Mouse (Mus musculus): ENCODE measurements around the gene Gm45208.
"Not testable (repeated sequence)": the region's sequence is repeated elsewhere in the genome, so short reads cannot be mapped to it uniquely, and the experiment has no call there.

The Gm45208 gene

DNA sequence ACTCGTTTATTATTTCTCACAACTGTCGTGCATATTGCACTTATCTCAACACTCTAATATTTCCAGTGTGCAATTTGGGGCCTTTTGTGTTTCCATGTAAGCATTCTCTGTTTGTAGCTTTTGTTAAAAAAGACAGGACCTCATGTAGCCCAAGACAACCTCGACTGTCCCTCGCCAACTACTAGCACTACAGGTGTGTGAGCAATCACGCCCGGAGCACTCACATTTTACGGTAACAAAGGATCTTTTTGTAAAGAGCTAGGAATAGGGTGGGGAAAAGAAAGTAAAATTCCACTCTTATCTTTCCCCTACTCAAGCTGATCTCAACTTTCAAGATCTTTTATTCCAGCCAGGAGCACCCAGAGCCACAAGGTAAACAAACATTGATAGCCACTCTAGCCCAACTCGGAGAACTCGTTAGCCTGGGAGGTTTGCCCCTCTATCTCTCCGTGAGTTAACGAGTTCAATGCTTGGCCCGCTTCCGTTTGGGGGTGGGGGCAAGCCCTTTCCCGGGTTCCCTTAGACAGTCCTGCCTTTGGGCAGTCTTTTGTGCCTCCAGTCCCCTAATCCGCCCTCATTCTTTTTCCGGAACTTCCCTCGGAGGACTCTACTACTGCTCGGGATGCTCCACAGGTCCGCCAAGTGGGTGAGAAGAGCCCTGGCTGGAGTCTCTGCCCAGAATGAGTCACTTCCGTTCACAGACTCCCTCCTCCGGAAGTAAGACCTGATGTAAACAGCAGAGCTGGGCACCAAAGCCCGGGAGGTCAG, at the start of gene Gm45208:
Gm45208 (plus strand) TSS at position 732 of the 768 bp plus-strand sequence.
- DNase-seq (ENCODE audit: low read depth in 1 of 2, low spot score in 2 of 2): peak; percentile 40 to 48

DNA sequence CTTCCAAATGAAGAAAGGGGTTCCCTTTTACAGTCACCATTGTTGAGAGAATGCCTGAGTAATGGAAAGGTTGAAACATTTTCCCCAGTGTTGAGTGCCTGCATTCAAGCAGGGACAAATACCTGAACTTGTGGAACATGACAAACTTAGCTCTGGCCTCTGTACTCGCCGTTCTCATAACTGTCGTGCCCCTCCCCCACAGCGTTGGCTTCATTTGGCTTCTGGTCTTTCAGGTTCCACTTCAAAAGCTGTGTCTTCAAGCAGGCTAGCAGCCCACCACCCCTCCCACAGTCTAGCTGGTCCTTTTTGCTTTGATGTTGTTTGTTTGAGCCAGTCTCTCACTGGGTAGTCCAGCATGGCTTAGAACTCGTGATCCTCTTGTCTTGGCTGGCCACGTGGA, 49.3 kb upstream of the Gm45208 start:
- DNase-seq (ENCODE audit: low read depth in 1 of 2, low spot score in 2 of 2): no peak

DNA sequence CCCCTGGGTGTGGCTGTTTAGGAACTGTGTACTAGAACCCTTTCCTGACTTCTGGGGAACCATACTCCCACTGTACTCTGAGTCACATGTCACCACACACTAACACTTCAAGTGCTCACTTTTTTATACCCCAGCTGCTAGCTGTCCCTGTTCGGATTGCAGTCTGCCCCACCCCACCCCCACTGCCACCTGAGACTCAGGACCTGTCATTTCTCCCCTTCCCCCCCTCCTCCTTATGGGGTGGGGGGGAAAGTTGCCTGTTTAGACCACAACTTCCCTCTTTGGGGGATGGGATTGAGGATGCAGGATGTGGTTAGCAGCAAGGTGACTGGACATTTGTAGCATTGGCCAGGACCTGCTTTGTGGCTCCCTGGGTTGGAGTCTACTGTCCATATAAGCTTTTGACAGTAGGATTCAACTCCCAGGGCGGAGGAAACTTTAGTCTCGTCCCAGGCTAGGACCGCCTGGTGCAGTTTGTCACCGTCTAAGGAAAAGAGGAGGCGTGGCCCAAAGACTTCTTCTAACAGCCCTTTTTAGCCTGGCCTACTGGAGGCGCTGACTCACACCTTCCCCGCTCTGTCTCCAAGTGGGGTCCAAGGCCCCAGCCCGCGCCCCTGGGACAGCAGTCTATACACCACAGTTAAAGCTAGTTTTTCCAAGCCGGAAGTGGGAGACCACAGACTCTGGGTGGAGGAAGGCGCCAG, 48.3 kb upstream of the Gm45208 start:
- DNase-seq (ENCODE audit: low read depth in 1 of 2, low spot score in 2 of 2): no peak

DNA sequence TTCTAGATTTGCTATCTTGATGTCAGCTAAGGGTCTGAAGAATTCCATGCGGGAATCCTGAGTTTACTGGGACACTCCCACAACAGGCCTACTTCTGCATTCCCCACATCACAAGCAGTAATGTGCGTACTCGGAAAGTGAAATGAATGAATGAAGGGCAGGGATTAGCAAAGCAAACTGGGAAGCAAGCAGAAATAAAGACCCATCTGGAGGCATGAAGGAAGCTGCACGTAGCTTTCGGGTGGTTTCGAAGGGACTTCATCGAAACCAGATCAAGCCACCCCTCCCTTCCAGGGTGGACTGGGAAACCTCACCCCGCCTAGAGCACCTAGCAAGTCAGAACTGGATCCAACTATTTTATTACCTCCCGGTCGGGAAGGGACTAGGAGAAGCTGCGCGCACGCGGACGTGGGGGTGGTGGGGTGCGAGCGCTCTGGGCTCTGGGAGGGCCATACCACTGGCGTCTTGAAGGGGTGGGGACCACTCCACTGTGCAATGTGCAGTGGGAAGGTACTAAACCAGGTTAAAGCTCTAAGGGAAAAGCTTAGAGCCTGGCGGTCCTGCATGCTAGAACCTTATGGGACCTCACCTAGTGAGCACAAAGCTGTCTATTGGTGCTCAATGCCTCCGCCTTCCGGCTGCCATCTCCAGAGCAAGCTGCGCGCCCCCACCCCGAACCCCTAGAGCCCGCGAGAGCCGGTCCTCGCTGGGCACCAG, 47.6 kb upstream of the Gm45208 start:
- DNase-seq (ENCODE audit: low read depth in 1 of 2, low spot score in 2 of 2): no peak

DNA sequence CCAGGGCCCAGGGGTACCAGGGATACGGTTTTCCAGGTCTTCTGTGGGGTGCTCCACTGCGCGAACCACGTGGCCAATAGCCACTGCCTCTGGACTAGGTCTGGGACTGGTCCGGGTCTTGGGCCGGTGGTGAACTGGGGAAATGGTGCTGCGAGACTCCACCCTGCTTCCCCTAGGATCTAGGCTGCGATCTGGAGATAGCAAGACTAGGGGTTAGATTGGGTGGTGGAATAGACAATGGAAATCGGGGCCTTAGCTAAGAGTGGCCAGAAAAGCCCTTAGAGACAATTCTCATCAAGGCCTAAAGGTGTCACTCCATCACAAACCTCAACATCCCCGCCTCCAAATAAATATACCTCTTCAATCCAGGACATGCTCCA, 47.1 kb upstream of the Gm45208 start:
- DNase-seq (ENCODE audit: low read depth in 1 of 2, low spot score in 2 of 2): no peak

DNA sequence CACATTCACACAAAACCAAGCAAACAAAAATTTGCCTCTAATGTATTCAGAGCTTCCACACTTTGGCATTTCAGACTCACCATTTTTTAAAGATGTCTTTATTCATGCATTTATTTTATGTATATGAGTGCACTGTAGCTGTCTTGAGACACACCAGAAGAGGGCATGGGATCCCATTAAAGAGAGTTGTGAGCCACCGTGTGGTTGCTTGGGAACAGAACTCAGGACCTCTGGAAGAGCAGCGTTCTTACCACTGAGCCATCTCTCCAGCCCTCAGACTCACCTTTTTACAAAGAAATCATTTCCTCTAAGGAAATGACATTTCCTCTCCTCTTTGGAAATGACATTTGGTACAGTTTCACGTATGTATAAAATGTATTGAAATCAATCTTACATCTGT, 43.1 kb upstream of the Gm45208 start:
- no peak for DNase-seq (ENCODE audit: low read depth in 1 of 2, low spot score in 2 of 2)

DNA sequence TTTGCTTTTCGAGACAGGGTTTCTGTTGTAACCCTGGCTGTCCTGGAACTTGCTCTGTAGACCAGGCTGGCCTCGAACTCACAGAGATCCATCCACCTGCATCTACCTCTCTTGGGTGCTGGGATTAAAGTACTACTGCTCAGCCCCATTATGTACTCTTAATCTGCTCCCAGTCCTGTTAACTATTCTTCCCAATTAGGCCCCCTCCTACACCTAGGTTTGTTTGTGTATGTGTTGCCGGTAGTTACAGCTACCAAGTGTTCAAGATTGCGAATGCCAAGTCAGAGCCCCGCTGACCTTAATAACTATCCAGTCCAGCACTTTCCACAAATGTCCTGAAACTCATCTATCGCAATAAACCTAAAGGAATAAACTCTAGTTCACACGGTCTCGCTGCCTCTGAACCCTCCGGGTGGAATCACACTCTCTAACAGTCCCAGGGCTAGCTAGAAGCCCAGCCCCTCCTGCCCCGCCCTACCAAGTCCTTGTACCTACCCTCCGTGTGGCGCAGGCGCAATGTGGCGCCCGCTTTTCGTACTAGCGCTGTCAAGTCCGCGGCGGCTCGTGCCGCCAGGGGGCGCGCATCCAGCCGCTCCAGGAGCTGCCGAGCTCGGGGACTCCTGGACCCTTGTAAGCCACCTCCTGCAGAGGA, 42.5 kb upstream of the Gm45208 start:
- DNase-seq (ENCODE audit: low read depth in 1 of 2, low spot score in 2 of 2): peak; percentile 48 to 73

DNA sequence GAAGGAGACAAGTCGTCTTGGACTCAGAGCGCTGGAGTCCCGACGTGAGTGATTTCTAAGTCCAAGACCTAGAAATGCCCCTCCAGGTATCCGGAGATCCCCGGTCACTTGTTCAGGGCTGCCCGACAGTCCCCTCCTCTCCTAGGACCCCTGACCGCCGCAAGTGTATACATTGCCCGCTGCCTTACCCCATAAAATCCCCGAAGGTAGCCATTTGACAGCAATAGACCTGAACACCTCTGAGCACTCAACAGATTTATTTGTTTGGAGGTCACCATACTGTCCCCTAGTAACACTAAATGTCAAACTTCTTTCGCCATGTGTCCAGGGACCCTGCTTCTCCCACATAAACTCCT, 42.0 kb upstream of the Gm45208 start:
- no peak for DNase-seq (ENCODE audit: low read depth in 1 of 2, low spot score in 2 of 2)

DNA sequence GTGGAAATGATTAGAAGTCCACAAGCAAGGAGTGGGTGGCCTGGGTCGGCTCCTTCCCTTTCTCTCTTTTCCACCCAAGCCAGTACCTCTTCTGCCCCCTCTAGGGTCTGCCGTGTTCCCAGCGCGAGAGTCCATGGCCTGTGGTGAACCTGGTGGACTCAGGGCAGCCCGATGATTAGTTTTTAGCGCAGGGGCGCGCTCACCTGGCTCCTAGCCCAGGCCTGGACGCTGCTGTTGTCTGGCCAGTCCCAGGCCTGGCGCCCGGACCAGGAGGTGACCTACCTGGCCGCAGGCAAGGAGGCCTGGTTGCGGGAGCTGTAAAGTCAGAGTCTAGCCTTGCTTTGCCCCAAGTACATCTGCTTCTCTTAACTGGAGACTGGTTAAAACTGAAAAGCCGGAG, 41.2 kb upstream of the Gm45208 start, which contains the start of gene Magix:
Magix (minus strand) TSS at position 388 of the 400 bp plus-strand sequence.
- DNase-seq (ENCODE audit: low read depth in 1 of 2, low spot score in 2 of 2): no peak

DNA sequence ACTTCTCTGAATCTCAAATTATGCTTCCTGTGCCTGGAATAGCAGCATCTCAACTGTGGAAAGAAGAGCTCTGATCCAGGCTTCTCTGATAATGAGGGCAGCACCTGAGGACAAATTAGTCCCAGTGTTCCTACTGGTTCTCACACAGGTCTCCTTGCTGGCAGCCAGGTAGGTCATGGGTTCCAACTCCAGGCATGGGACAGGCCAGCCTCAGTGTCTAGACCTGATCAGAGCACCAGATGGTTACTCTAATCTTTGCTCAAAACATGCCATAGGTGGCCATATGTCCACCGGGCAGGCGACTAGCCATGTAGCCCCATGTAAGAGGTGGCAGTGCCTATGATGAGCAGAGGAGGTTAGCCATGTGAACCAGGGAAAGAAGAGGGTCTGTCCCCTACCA, 33.7 kb upstream of the Gm45208 start:
- DNase-seq (ENCODE audit: low read depth in 1 of 2, low spot score in 2 of 2): no peak

DNA sequence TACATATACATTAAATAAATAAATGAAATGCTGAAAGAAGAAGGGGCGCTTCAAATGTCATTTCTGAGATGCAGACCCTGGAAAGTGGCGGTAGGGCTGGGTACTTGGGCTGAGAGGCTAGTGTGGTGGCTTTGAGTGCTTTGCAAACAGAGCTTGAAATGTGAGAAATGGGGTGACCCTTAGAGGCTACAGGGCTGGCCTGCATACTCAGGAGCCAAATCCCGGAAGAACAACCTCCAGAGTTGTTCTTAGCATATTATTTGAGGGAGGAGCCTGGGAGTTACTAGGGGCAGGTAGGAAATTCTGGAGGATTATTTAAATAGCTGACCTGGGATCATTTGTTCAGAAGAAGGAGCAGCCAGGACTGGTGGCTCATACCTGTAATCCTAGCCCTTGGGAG, 31.6 kb upstream of the Gm45208 start:
- no peak for DNase-seq (ENCODE audit: low read depth in 1 of 2, low spot score in 2 of 2)

DNA sequence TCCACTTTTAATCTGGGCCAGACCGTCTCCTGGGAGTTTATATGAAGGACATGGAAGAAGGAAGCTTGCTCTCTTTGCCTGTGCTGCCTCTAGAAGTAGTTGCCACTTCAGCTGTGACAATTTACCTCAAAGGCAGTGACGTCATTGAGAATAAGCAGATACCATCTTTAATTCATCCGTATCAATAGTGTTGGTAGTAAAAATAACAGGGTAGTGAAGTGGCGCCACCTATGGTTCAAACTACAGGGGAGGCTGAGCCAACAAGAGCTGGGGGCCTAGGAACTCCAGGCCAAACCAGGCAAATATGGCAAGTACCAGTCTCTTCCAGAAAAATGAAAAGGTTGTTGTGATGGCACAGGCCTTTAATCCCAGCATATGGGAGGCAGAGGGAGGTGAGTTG, 29.2 kb upstream of the Gm45208 start:
- no peak for DNase-seq (ENCODE audit: low read depth in 1 of 2, low spot score in 2 of 2)

DNA sequence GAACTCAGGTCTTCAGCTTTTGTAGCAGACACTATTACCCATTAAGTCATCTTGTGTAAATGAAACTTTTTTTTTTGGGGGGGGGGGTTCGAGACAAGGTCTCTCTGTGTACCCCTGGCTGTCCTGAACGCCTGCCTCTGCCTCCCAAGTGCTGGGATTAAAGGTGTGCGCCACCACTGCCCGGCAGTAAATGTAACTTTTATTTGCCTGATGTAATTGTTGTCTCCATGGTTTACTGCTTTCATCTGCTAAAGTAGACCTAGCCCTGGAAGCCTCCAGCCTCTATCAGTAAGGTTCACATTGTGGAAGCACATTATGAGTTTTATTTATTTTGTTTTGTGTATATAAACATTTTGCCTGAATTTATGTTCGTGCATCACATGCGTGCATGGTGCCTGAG, 25.5 kb upstream of the Gm45208 start:
- no peak for DNase-seq (ENCODE audit: low read depth in 1 of 2, low spot score in 2 of 2)

DNA sequence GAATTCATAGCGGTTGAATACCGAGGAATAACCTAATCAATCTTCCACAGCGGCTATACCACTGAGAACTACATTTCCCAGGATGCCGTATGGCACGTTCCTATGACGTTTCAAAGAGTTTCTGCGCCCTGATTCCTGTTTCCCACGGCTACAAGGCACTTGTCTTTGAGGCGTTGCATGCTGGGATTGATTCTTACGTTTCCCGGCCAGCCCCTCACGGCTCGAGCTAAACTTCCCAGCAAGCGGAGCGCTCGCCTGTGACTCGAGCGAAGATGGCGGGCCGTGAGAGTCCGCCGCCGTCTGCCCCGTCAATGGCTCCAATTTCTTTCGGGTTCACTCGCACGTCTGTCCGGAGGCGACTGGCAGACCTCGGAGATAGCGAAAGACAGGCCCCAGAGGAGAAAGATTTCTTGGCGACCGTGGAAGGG, 25.1 kb upstream of the Gm45208 start, which contains the start of gene Gpkow:
Gpkow (plus strand) TSS at position 178 of the 428 bp plus-strand sequence.
- DNase-seq (ENCODE audit: low read depth in 1 of 2, low spot score in 2 of 2): peak; percentile 39 to 69

DNA sequence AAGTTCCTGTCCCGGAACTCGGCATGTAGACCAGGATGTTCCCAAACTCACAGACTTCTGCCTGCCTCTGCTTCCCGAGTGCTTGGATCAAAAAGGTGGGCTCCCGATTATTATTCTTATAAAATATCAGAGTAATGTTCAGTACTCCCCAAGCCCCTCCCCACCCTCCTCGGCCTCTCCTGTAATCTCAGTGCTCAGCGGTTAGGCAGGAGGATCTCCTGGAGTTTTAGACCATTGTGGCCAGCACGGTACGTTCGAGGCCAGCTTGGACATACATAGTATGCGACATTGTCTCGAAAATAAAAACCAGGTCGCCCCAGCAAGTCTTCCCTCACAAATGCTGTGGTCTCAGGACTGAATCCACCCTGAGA, 8.3 kb upstream of the Gm45208 start:
- not testable (repeated sequence) for DNase-seq (ENCODE audit: low read depth in 1 of 2, low spot score in 2 of 2)

DNA sequence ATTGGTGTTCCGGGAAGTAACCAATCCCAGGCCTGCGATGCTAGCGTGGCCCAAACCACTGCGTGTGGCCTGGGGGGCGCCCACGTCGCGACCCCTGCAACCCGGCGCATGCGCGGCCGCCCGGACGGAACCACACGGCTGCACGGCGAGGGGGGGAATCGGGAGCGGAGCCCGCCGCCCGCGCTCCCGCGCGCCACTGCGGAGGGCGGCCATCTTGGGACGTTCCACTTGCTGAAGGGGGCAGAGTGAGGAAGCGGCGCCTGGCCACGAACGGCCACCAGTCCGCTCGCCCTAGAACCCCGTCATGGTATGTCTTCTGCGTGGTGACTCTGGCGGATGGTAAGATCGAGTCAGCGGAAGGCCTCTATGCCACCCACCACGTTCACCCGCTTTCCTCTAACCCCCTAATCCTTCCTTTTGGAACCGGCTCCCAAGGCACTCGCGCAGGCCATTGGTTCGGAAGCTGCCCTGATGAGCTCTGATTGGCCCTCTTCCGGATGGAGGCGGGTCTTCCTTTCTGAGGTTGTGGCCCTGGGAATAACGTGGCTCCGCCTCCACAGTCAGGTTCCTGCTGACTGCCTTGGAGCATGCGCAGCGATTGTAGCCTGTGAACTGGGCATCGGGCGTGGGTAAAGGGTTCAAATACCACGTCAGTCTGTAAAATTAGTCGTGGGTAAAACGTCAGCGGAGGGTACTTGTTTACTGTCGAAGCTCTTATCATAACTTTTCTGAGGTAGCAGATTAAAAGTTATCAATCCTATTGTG, 7.7 kb upstream of the Gm45208 start, which contains the start of gene Wdr45:
Wdr45 (plus strand) TSS at position 199 of the 765 bp plus-strand sequence.
- peak; percentile 78 to 81 for DNase-seq (ENCODE audit: low read depth in 1 of 2, low spot score in 2 of 2)

DNA sequence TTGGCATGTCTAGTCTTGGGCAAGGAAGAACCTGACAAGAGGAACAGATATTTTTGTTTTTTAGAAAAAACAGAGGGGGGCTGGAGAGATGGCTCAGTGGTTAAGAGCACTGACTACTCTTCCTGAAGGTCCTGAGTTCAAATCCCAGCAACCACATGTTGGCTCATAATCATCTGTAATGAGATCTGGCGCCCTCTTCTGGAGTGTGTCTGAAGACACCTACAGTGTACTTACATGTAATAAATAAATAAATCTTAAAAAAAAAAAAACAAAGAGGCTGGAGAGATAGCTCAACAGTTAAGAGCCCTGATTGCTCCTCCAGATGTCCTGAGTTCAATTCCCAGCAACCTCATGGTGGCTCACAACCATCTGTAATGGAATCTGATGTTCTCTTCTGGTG, 6.0 kb upstream of the Gm45208 start:
- not testable (repeated sequence) for DNase-seq (ENCODE audit: low read depth in 1 of 2, low spot score in 2 of 2)

DNA sequence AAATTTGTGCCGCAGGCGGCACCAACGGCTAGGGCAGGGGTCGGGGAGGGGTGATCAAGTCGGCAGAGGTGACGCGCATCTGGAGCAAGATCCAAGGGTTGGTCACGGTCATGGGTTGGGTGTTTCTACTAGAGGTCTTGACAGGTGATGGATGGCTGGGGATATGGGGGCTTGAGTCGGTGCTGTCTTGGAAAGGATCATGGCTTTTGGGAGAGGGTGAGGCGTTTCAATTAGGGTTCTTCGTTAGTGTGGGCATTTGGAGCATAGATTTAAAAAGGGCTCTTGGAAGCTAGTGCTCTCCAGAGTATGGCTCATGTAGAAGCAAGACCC, 202 bp downstream of the Gm45208 start:
- DNase-seq (ENCODE audit: low read depth in 1 of 2, low spot score in 2 of 2): no peak

DNA sequence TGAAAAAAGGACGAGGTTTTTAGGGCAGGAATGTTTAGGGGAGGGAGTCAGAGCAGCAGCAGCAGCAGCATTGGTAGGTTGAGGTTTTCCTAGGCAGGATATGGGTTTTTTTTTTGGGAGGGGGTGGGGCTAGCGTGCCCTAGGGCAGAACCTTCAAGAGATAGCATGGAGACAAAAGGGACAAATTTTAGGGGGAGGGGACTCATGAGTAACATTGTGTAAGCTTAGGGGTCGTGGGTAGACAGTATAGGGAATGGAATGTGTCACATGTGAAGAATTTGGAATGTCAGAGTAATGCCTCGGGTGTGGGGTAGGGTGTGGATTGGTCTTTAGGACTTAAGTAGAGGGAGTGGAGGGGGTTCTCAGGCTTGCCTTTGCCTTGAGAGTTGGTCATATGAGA, 646 bp downstream of the Gm45208 start:
- DNase-seq (ENCODE audit: low read depth in 1 of 2, low spot score in 2 of 2): no peak

DNA sequence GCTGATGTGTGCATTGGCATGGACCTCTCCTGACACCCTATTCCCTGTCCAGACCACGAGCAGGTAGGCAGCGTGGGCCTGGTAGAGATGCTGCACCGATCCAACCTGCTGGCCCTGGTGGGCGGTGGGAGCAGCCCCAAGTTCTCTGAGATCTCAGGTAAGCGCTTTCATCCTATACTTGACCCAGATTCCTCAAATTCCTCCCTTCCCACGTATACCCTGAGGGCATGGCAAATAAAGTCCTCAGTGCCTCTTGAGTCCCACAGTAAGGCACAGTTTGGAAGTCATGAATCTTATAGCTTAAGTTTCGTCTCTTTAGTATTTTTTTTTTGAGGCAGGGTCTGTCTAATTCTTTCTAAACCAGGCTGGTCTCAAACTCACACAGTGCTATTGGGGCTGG, 2.1 kb downstream of the Gm45208 start:
- no peak for DNase-seq (ENCODE audit: low read depth in 1 of 2, low spot score in 2 of 2)

DNA sequence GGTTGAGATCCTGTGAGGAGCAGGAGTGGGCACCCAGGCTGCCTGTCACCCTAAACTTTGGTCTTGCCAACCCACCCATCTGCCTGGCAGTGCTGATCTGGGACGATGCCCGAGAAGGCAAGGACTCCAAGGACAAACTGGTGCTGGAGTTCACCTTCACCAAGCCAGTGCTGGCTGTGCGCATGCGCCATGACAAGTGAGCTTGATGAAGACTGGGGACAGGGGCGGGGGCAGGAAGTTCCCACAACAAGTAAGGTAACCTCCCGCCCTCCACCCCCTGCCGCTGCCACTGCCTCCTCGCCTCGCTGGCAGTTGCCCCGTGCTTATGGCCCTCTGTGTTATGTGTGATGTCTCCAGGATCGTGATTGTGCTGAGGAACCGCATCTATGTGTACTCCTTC, 3.8 kb downstream of the Gm45208 start:
- DNase-seq (ENCODE audit: low read depth in 1 of 2, low spot score in 2 of 2): no peak

All from monocyte, adult 2 months (primary cell).